Mouse (Mus musculus) liver, adult (tissue): ENCODE measurements around the gene Mitf.

Experiments used
- GATA4 ChIP-seq: IDR thresholded peaks from 2 replicates; pipeline ENCODE4 v1.6.1; 2014; ENCODE audit warnings: mild to moderate bottlenecking, low read length; ENCODE audit not compliant: insufficient replicate concordance

The Mitf gene

GRCm38 (mm10) chr6:97887893-97888292, 81.0 kb downstream of the Mitf start:
- TF ChIP-seq GATA4 = no peak

- TF ChIP-seq GATA4 = no peak
Observed at GRCm38 (mm10) chr6:97888596-97888995, 81.7 kb downstream of the Mitf start.

GRCm38 (mm10) chr6:97893546-97893945, 86.7 kb downstream of the Mitf start:
- no peak for TF ChIP-seq GATA4

GRCm38 (mm10) chr6:97897191-97897590, 90.3 kb downstream of the Mitf start:
- no peak for TF ChIP-seq GATA4

- TF ChIP-seq GATA4 = no peak
Observed at GRCm38 (mm10) chr6:97898085-97898484, 91.2 kb downstream of the Mitf start.

GRCm38 (mm10) chr6:97901561-97901960, 94.7 kb downstream of the Mitf start:
- no peak for TF ChIP-seq GATA4

GRCm38 (mm10) chr6:97902205-97902604, 95.4 kb downstream of the Mitf start:
- no peak for TF ChIP-seq GATA4

GRCm38 (mm10) chr6:97914768-97915167, 107.9 kb downstream of the Mitf start:
- TF ChIP-seq GATA4 = no peak

GRCm38 (mm10) chr6:97916386-97916903, 109.6 kb downstream of the Mitf start:
- TF ChIP-seq GATA4 = no peak

GRCm38 (mm10) chr6:97918051-97918450, 111.2 kb downstream of the Mitf start:
- TF ChIP-seq GATA4 = no peak

GRCm38 (mm10) chr6:97918481-97918880, 111.6 kb downstream of the Mitf start:
- no peak for TF ChIP-seq GATA4

- TF ChIP-seq GATA4 = no peak
Observed at GRCm38 (mm10) chr6:97919287-97919686, 112.4 kb downstream of the Mitf start.

GRCm38 (mm10) chr6:97921591-97921990, 114.7 kb downstream of the Mitf start:
- TF ChIP-seq GATA4 = no peak

- no peak for TF ChIP-seq GATA4
Observed at GRCm38 (mm10) chr6:97924221-97924620, 117.4 kb downstream of the Mitf start.

- TF ChIP-seq GATA4 = no peak
Observed at GRCm38 (mm10) chr6:97929051-97929450, 122.2 kb downstream of the Mitf start.

- TF ChIP-seq GATA4 = no peak
Observed at GRCm38 (mm10) chr6:97929466-97929865, 122.6 kb downstream of the Mitf start.

- no peak for TF ChIP-seq GATA4
Observed at GRCm38 (mm10) chr6:97937139-97937538, 130.3 kb downstream of the Mitf start.
